Mouse (Mus musculus) thymus, postnatal 10 days (tissue): ENCODE results near the gene Sumo3.

ENCODE experiments used
- DNase-seq, 2 experiments: peaks; one replicate each; pipeline ENCODE4 v3.0.0; 2021; ENCODE audit warnings: low spot score in 2 of 2

Gene Sumo3

GRCm38 (mm10) chr10:77626036-77626435, 20.1 kb downstream of the Sumo3 start:
- no peak for DNase-seq

GRCm38 (mm10) chr10:77626591-77626990, 20.7 kb downstream of the Sumo3 start:
- no peak for DNase-seq

DNA sequence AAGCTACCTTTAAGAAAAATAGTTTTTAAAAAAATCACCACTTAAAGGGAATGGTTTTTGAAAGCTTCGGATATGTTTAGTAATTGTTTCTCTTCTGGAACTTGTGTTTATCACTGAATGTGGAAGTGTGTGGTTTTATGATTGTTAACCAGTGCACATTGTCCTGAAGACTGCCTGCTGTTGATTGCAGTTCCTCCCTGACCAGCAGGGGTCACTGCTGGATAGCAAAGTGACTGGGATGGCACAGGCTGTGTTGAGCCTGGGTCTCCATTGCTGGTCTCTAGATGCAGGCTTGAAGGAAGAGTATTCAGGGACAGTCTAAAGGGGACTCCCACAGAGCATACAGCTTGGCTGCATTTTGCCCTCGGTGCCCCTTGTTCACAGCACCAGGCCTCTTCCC, 21.6 kb downstream of the Sumo3 start:
- peak; percentile 61 to 81 for DNase-seq

DNA sequence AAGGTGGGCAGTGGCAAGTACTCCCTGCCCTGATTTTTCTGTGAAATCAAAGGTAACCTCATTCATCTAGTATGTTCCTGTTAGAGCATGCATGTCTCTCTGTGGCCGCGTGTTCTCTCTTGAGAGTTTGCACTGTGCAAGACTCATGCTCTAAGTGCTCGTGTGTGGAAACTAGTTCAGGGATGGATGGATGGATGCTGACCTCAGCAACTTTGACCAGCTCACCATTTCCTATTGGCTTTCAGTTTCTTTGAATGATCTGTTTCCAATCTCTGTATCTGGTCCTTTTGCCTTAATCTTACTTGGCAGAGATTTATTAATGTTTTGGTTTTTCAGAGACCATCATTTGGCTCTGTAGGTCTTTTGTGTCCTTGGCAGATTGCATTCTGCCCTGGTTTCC, 23.3 kb downstream of the Sumo3 start:
- DNase-seq, result no peak

DNA sequence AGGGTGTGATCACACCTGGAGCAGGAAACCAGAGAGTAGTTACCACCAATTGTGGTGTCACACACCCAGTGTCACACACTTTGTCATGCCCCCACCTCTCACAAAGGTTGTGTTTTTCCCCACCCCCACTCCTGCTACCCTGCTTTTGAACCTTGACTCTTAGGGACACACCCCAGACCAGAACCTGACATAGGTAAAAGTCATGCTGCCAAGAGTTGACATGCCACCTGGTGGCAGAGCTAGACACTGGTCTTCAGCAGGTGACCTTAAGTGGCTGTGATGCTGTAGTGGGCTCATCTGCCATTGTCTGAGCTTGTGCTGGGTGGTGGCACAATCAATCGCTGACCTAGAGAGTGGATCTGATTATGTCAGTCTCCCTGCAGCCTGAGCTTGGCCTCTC, 24.1 kb downstream of the Sumo3 start:
- no peak for DNase-seq

- no peak for DNase-seq
Measured at GRCm38 (mm10) chr10:77634016-77634415, 28.1 kb downstream of the Sumo3 start.

DNA sequence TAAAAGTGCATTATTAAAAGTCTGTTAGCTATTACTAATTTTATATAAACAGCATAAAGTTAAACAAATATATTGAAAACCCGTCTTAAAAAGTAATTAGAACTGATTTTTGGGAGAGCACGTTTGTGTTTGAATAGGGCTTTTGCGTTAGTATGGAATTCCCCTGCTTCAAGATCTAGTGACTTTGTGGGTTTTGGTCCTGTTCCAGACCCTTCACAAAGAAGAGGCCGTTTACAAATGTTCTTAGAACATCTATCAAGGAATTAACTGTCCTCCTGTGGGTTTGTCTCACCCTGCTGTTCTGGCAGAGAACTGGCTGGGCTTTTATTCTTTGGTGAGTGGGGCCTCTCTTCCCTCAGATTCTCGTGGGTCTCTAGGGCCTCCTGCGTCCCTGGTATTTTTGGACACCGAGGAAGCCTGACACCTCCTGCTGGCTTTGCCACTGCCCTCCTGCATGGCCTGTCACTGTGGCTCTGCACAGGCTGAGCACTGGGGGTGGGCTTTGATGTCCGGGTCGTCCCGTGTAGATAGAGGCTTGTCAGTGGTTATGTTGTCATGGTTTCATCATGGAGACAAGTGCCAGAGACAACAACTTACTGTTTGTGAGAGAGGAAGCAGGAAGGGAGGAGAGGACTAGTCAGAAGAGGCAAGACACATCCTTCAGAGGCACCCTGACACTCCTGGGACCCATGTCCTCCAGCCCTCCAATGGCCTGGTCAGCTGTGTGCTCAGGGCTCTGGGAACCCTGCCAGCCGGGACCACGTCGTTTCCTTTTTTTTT, 28.7 kb downstream of the Sumo3 start:
- no peak for DNase-seq

GRCm38 (mm10) chr10:77636234-77636922, 30.5 kb downstream of the Sumo3 start:
- DNase-seq, result no peak

DNA sequence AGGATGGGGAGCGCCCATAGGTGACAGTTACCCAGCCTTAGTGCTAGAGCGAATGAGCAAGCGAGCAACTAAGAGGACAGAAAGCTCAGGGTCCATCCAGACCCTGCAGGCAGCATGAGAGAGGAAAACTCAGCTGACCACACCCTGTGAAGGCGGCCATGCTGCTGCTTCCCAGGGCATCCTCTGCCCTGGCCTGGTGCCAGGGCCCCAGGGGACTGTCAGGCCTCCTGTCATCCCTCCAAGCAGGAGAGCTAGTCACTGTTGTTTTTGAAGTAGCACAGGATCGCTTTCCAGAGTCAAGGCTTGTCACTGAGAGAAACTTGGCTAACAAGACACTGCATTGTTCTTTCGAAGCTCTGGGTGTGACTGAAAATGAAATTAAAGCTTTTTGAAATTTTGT, 33.1 kb downstream of the Sumo3 start:
- no peak for DNase-seq

DNA sequence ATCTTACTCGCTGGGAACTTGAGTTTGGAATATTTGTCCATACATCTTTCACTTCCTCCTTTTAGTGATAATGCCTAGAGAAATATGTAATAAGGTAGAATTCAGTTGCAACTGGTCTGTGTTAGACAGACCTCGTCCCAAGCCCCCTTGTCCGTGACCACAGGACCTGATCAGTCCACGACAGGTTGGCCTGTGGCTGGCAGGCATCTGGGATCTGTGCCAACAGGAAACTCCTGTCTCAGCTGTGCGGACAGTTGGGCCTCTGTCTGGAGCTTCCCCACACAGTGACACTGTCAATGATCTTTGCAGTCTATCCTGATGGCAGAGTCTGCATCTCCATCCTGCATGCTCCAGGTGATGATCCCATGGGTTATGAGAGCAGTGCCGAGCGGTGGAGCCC, 37.3 kb downstream of the Sumo3 start:
- no peak for DNase-seq

DNA sequence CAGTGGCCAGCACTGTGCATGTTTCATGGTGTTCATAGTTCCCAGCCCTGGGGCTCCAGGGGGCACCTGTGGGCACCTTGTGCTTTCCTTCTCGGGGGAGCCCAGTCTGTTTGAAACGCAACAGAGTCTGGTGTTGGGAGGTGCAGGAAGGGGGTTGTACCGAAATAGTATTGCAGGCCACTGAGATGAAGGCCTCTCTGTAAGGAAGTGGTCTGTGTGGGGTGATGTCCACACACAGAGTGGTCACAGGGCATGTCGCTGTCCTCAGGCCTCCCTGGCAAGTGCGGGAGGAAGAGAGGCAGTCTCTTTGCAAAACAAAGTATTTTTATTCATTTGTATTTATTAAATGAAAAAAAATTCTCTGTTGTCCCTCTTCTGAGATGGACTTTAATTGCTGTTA, 39.7 kb downstream of the Sumo3 start:
- no peak for DNase-seq

DNA sequence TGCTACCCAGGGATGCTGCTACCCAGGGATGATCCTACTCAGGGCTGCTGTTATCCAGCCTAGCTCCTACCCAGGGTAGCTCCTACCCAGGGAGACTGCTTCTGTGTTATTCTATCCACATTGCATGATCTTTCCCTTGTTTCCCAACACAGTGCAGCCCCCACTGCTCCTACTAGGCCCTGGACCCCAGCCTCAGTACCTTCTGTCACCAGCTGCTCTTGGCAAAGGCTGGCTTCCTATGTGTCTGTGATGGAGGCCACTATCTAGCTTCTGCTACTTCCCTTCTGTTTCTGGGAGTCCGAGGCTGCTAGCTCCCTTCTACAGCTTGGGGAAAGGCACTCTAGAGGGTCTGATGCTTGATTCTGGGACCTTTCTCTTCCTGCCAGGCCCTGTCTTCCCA, 41.6 kb downstream of the Sumo3 start:
- DNase-seq, result no peak

DNA sequence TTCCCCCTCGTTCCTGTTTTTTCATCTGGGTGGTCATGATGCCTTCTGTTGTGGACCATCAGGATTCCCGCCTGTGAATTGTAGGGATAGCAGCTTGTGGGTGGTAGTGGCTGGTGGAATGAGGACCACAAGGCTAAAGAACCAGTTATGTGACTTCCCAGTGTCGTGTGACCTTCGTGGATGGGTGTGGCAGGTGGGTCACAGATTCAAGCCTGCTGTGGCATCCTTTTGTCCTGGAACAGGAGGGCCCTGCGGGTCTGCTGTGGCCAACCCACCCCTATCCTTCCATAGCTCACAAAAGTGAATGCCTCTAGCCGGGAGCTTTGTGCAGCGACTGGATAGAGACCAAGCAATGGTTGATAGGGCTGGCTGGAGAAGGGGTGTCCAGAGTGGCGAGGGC, 42.0 kb downstream of the Sumo3 start:
- no peak for DNase-seq

- no peak for DNase-seq
Measured at GRCm38 (mm10) chr10:77652046-77652445, 46.1 kb downstream of the Sumo3 start.

DNA sequence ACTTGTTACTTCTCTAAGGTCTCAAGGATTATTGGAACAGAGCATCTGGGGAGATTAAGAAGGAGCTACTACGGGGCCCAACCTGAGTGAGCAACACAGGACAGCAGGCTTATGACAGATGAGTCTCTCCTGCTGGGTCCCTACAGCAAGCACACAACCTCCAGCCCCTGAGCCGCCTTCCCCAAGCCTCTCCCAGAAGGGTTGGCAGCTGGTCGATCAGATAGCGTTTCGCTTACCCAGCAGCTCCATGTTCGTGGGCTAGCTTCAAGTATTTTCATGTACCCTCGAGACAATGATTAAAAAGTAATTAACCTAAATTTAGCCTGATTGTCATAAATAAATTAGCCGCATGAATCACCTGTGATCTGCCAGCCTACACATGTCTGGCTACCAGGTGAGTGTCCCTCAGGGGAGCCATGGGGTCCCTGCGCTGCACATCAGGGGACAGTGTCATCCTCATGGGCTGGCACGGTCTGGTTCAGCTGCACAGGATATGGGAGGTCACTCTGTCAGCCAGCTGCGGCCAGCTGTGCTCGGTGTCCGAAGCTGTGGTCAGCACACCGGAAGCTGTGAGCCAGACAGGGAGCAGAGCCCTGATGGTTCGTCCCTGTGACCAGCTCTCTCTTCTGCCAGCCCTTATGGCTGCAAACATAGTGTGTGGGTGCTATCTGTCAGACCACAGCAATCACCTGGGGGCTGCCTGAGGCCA, 52.5 kb downstream of the Sumo3 start:
- DNase-seq, result no peak

DNA sequence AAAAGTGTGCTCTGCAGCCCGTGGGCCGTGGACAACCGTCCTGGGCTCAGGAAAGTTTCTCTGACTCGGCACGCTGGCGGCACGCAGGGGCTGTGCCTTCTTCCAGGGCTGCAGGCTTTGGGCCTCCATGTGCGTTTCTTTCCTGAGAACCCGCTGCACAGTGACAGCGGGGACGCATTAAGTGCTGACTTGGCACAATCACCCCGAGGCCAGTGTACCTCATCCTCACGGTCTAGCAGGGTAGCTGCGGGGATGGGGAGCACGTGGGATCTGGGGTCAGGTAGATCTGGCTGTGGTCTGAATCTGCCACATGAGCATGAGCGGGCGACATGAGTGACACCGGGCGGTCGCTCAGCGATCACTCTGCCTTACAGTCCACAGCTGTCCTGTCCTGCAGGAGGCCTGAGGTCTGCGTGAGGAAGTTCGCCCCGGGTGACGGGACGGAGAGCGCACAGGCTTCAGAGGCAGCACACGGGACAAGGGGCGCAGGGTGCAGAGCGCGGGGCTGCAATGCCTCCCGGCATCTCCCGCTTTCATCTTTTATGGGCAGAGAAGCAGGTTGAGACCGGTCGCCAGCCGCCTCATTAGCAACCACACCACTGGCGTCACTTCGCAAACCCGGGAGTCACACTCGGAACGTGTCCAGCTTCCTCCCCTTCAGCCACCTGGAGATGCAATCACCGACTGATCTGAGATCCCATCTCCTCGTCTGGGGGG, 58.2 kb downstream of the Sumo3 start:
- DNase-seq, result no peak

DNA sequence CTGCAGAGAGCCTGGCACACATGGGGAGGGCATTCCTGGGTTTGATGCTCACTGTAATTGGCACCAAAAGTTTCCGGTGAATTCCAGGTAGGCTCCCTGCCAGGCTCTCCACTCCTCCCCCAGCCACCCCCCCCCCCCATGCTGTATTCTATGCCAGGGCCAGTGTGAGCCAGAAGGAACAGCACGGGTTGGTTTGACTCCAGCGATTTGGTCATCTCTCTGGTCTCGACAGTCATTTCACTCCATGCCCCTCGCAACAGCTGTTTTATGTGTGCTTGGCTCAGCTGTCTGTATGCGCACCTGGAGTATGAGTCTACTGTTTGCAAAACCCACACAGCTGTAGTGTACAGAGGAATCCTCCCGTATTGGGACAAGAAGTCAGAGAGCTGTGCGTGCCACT, 60.4 kb downstream of the Sumo3 start:
- DNase-seq, result peak; percentile 16 to 21

- DNase-seq, result no peak
Measured at GRCm38 (mm10) chr10:77667402-77667801, 61.5 kb downstream of the Sumo3 start.
